Mouse (Mus musculus) testis, postnatal 10 days (tissue): ENCODE measurements around the gene Thada.
A peak's percentile ranks its signal among the peaks of the same experiment; 100 is the strongest.

ENCODE experiments used
- DNase-seq: peaks from one replicate; pipeline ENCODE4 v3.0.0; 2021; ENCODE audit warnings: low spot score

Thada gene

DNA sequence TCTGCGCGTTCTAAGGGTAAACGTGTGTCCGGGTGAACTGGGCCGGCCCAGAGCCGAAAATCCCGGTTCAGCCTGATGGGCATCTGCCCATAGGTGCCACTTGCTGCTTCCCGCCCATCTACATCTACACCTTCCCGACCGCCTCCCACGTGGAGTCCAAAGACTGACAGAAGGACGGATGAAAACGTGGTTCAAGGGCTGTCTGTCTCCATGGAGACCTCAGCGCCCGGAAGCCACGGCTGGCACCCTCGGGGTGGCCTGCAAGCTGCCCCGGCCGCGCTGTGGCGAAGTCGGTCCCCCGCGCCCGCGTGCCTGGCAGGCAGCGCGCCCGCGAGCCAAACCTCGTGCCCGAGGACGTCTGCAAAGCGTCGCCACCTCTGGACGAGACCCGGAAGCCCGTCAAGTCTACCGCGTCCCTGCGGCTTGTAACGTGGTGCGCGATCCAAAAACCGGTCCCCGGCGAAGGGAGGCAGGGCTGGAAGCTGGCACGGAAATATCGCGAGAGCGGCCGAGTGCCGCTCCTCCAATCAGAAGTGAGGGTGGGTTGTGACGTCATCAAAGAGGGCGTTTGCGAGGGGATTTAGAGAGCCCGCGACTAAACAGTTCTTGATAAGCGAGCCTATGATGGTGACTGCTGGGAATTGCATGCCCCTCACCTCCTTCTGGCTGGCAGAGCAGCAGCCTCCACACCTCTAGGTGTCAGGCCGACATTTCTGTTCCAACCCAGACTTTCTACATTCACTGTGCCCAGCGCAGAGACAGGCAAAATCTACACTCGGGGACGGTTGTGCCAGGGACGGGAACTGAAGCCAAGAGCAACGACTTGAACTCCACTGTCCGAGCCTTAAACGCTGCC is at the start of gene Thada:
Thada (minus strand) TSS at position 453 of the 856 bp plus-strand sequence.
- peak; percentile 98 for DNase-seq

DNA sequence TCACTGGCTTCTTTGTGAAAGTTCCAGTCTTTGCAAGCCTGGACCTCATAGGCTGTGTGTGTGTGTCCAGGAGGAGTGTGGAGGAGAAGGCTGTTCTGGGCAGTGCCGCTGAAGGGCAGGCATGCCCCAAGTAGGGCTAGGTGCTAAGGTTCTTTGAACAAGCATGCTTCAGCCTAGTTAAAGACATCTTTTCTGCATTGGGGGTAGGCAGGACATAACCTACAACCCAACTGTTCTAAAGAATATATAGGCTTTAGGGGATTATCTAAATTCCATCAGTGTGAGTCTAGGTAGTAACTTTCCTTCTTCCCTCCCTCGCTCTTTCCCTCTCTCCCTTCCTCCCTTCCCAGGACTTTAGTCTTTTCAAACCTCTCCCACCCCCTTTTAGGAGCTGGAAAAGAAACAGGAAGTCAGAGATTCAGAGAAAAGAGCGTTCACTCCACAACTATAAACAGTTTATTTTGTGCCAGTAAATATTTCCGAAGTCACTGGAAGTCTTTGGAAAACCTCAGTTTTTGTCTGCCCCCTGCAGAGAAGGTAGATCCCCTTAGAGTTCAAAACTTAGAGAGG is 46.6 kb upstream of the Thada start:
- peak; percentile 49 for DNase-seq

DNA sequence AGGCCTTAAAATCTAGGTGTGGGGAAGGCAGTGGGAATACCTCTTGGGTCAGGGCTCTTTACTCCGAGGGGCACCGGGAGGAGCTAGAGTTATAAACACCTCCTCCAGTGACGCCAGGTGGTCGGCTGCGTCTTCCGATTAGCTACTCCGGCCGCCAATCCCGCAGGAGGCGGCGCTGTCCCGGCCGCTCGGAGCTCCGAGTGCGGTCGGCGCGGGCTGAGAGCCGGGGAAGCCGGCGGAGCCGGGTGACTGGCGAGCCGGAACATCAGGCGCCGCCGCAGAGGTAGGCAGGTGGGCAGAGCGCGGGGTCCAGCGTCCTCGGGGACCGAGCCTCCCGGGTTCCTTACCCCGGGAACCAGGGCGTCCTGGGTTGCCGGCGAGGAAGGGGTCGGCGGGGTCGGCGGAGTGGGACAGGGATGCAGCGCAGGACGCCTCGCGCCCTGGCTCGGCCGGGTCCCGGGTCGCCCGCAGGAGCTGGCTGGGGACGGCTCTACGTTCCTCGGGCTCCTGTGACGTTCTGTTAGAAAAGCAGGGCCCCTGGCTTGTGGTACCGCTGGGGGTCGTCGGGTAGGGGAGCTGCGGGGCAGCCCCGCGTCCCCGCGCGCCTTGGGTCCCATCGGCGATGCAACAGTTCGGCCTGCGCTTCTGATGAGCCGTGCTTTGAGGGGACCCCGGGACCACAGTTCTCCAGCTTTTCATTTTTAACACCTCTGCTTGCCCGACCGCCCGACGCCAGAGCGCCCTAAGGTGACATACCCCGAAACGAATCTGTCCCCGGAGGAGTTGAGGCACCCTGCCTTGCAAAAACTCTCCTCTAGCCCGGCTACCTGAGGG is 45.9 kb upstream of the Thada start, which contains the start of gene Plekhh2:
Plekhh2 (plus strand) TSS at position 214 of the 834 bp plus-strand sequence.
- DNase-seq = peak; percentile 91

DNA sequence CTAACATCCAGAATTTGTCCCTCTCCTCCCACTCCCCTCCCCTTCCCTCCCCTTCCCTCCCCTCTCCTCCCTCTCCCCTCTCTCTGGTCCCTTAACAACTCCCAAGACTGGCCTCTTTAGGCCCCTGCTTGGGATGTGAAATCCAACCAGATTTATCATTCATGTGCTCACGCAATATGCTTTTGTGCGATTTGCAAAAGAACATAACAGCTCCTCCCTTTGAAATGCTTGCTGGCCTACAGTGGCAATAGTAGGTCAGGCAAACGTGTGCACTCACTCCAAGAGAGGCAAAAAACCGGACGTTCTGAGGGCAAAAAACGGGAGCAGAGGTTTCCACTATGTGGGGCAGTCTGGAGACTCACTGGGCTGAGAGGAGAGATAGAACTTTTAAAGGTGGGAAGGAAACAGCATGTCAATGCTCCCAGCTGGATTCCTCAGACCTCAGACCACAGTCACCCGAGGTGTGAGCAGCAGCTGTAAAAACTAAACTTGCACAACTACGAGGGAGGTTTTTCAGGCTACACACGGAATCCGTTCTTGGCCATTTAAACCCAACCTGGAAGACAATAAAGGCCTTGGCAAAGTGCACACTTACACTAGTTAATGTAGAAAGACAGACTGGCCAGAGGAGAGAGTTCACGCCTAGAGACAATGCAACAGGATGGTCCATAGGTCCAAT is 45.1 kb upstream of the Thada start:
- DNase-seq = no peak

DNA sequence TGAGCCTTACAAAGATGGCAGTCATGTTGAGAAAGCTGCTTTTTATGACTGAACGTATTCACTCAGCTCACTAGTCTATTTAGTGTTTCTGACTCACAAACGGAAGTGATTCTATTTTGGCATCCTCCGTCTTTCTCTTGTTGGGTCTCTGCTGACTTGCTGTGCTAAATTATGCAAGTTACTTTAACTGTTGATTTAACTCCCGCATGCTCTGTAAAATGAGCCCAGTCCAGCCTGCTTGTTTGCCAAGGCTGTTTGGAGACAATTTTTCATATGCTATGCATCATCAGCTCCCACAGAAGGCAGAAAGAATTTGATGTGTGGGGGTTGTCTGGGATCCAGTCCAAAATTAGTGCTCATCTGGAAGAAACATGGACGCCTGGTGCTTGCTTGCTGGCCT is 44.4 kb upstream of the Thada start:
- DNase-seq = no peak

DNA sequence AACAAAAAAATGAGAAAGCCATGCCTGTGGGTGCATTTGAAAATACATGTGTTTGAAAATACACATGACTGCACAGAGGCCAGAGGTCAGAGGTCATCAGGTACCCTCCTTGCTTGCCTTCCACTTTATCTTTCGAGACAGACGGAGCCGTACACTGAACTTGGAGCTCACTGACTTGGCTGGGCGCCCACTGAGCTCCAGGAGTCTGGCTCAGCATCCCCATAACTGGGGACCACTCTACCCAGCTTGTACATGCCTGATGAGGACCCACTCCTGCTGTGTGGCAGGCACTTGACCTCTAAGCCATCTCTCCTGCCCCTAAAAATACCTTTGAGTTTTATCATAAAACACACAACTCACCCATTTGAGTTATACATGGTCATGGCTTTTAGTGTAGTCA is 43.2 kb upstream of the Thada start:
- peak; percentile 59 for DNase-seq

DNA sequence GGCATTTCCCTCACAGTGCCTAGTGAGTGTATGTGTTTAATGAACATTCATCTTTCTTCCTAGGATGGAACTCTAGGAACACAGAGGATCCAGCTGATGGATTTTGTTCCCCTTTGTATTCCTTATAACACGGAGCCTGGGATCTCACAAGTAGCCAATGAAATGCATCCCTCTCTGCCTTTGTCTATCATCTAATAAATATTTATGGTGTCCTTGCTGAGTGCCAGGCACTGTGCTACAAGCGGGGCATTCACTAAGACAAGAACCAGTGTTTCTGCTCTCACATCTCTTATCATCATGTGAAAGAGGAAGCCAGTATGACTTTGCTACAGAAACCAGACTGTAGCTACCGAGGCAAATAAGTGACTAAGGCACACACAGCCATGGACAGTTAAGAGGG is 42.7 kb upstream of the Thada start:
- no peak for DNase-seq

DNA sequence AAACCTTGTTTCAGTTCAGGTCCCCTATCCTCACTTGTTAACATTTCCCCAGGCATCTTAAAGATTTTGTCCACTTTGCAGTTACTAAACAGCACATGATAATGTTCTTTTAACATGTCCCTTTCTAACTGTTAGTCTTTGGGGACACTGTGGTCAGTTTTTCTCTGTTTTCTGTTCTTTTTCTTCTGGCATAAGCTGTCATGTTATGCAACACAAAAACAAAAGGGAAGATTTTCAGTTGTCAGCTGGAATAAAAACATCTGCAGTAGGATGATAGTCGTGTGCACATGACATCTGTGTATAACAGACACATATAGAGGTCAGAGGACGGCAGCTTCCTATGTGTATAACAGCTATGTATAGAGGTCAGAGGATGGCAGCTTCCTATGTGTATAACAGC is 39.9 kb upstream of the Thada start:
- DNase-seq = no peak

DNA sequence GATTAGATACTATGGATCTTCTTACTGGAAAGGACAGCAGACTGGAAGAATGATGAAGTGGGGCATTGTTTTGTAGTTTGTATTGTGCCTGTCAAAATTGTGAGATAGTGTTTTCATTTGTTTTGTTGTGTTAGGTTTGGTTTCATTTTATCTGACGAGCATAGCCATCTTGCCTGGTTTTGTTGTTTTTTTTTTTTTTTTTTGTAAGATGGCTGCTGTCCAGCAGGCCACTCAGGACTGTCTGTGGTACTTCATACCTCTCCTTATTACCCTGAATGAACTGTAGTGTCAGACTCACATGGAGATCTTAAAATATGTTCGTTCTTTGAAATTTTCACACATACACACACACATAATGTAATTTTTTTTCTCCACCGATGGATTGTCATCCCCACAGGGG is 36.3 kb upstream of the Thada start:
- no peak for DNase-seq

DNA sequence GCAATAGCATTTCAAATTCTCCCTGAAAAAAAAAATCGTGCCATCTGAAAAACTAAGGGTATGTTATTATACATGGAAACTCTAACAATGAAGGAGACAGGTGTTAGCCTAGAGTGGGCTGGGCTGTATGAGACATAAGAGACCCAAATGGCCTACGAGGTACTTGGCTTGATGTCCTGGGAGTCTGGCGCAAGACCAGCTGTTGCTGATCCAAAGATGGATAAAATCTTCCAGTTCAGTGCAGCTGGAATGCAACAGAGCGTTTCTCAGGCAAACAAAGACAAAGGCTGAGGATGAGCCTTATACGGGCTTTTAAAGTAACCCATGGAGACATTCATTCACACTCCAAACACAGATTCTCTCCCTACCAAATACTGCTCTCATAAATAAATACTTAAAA is 32.6 kb upstream of the Thada start:
- DNase-seq = peak; percentile 65

DNA sequence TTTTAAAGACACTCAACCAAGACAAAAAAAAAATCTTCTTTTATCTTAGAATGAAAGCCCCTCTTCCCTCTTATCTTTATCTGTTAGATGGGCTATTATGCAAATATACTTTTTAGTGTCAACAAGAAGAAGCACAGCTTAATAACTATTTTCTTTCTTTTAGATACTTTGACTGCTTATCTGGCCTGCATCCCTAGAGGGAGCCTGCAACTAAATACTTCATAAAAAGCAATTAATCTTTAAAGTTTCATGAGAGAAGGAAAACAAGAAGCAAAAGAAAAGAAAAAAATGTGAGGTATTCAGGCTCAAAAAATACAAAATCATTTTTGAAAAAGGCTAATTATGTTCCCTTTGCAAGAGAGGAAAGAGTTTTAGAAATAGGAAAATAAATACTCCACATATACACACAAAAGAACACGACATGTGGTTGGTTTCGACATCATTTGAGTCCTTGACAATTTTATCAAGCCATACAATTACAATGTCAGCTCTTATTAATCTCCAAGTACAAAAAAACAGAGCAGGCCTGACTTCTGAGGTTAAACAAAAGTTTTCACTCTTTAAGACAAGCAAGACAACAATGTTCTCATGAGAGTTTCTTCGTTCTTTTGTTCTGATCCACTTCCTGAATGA is 32.1 kb upstream of the Thada start:
- no peak for DNase-seq

DNA sequence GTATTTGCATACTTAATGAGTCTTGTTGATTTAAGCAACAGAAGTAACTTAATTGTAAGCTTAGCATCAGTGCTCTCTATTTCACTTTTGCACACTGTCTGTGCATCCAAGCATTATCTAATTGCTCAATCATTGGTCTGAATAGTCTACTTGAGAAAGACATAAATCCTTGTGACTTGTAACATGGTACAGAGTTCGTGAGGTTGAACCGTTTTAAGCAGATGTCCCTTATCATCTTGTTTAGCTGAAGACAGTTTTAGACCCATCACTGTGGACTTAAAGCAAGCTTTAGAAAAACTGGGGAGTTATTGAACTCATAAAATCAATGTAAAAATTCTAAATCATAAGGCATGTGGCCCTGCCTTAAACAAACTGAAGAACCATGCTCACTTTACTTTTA is 31.6 kb upstream of the Thada start:
- no peak for DNase-seq

DNA sequence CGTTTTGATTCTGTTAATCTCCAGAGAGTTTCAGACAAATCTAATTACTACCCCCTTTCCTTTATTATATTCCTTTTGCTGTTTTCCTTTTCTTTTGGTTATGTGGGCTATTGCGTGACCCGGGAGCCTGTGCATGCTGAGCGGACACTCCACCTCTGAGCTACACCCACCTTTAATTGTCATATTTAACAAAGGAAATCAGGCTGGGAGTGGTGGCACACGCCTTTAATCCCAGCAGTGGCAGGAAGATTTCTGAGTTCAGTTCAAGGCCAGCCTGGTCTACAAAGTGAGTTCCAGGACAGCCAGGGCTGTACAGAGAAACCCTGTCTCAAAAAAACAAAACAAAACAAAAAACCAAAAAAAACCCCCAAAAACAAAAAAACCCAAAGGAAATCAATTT is 31.0 kb upstream of the Thada start:
- DNase-seq = no peak

DNA sequence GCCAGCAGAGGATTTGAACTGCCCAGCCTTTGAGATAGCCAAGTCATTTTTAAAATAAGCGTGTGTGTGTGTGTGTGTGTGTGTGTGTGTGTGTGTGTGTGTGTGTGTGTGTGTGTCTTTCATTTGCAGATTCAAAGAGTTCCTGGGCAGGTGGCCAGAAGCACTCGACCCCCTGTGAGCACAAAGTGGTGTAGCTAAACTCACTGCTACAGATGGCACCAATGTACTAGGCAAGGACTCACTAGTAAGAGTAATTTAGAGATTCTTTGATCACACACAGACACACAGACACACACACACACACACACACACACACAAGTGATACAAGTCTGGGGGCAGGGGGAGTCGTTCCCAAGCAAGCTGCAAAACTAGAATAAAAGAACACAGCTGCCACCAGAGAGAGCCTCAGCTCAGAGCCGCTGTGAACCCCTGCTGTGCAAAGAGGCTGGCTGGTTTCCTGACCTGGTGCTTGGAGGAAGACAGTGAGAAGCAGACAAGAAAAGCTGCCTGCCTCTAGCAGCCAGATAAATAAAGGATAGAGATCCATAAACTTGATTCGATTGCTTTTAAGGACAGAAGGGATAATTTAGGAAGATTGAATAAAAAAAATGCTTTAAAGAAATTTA is 26.4 kb upstream of the Thada start:
- DNase-seq = no peak

DNA sequence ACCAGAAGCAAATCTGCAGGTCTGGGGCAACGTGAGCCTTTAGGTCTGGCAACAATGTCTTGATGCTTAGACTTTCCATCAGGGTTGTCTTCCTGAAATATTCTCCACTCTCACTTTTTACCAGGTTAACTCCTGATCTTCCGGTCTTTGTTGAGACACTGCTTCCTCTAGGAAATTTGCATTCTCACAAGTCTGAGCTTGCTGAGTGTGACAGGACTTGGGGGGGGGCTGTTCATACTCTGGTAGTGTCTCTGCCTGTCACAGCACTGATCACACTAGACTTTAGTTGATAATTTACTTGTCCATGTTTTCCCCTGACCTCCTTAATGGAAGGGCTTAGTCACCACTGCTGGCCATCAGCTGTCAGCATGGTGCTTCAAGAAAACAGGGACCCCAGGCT is 21.4 kb upstream of the Thada start:
- DNase-seq = no peak

DNA sequence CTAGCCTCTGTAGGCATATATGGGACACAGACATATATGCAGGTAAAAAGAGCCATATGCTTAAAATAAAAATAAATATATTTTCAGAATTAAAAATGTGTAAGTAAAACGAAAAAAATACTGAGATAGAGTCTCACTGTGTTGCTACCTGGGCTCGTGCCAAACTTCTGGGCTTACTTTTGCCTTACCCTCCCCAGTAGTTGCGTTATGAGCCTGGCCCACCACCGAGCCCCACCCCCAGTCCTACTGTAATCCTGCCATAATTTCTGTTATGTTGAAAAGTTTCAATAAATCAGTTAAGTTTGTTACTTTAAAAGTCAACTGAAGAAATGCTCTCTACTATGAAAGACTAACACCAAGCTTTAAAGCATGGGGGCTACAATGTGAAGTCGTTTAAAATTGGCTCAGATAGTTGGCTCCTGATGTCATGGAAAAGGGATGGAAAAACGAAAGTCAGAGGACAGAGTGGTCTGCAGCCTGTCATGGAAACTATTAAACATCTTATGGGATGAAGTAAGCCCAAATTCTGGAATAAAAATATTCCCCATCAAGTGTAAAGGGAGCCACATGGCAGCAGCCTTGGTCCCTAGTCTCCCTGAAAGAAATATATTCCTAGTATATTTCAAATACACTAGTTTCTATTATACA is 17.8 kb upstream of the Thada start:
- DNase-seq = no peak

DNA sequence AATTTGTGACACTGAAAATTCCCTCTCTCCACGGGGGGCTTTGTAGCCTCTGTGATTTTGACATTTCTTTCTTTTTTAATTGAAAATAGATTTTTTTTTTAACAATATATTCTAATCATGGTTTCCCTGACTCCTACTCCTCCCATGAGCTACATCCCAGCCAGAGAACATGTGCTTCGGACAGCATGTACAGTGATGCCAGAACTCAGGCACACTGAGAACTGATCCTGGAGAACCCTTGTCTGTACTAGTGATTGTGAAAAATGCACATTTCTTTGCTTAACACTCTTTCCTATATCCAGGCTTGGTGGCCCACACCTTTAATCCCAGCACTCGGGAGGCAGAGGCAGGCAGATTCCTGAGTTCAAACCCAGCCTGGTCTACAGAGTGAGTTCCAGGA is 16.8 kb upstream of the Thada start:
- no peak for DNase-seq

DNA sequence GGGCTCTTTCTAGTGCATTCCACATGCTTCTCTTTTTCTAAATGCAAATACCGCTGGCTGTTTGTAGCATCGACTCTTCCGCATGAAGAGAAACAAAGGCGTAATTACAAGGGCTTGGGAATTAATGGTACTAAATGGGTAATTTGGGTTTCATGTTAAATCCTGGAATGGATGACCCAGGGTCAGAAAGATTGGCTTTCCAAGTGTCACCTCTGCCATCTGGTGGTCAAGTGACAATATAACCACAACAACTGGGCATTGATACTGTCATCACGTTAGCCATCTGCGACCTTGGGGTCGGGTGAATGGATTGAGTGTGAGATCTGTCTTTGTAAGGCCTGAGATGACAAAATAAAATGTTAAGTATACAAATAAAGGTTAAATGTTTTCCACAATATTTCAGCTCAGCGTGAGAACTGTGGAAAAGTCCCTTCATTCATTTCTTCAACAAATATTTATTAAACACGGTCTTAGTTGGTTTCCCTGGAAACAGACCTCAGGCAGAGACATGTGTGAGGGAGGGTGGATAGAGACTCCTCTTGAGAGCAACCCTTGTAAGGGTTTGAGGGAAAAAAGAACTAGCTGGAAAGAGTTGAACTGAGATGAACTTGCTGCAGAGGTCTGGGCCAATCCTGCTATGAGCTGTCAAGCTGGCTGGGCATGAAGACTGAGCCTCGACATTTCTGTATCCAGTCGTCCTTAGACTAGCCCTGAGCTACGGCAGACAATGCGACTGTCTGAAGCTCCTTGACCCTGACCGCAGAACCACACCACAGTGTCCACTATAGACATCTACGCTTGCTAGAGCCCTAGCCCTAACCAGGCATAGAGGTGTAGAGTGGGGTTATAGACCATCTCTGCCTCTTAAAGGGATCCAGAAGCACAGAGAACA is 14.7 kb upstream of the Thada start:
- no peak for DNase-seq

DNA sequence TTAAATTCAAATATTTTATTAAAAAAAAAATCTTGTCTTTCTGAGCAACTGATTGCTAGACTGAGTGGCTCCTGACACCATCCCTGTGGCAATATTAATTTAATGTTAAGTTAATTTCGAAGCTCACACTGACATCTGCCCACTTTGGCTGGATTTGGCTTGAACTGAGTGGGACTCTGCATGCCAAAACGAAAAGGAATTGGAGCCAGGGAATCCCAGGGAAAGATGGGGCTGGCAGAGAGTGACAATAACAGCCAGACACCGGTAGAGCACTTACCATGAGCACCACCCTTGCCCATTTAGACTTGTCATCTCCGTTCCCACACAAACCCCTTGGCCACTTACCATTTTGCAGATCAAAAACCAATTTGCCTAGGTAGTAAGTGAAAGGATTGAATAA is 12.3 kb upstream of the Thada start:
- no peak for DNase-seq

DNA sequence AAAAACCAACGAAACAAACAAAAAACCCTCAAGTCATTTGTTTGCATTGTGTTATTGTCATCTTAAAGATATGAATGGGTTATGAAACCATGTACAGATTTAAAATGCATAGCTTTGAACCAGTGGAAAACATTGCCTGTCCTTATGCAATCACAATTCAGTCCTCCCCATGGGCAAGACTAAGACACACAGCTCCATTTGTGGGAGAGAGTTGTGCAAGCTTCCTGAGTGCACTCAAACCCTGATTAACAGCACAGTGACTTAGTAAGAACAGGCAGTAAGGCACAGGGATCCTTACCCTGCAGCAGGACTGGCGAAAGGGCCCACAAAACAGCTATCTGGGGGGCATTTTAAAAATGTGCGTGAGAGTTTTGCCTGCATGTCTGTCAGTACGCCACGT is 11.2 kb upstream of the Thada start:
- no peak for DNase-seq
